Mouse (Mus musculus) neural tube, embryonic 15.5 days (tissue): ENCODE results near the gene Gm13288. TPM values are rescaled to one million over a fixed set of nuclear protein-coding genes. Genes with fewer than 3 reads are reported as not detected.
"Not testable (repeated sequence)": the region's sequence is repeated elsewhere in the genome, so short reads cannot be mapped to it uniquely, and the experiment has no call there.

Source experiments
- ATAC-seq: fragments of 200-750 bp; cut with Nextera tagmentation; 2 replicates; pipeline ENCODE4 v1.8.0; 2017; ENCODE audit warnings: mild to moderate bottlenecking, moderate TSS enrichment, moderate library complexity; ENCODE audit not compliant: low FRiP score
- H3K27ac ChIP-seq: fragments of 300-500 bp; sonication (generic); replicated peaks from 2 replicates; pipeline ENCODE4 v1.5.1; 2015; ENCODE audit warnings: mild to moderate bottlenecking, inconsistent platforms
- H3K27me3 ChIP-seq: fragments of 300-500 bp; sonication (generic); replicated peaks from 2 replicates; pipeline ENCODE4 v1.6.1; 2015; ENCODE audit warnings: inconsistent platforms
- H3K36me3 ChIP-seq: fragments of 300-500 bp; sonication (generic); 2 replicates; pipeline ENCODE4 v1.6.1; 2015; ENCODE audit warnings: inconsistent platforms
- H3K4me1 ChIP-seq: fragments of 300-500 bp; sonication (generic); 2 replicates; pipeline ENCODE4 v1.6.1; 2015; ENCODE audit warnings: inconsistent platforms
- H3K4me2 ChIP-seq: fragments of 300-500 bp; sonication (generic); 2 replicates; pipeline ENCODE4 v1.6.1; 2015; ENCODE audit warnings: inconsistent platforms, mild to moderate bottlenecking, moderate library complexity
- H3K4me3 ChIP-seq: fragments of 300-500 bp; sonication (generic); replicated peaks from 2 replicates; pipeline ENCODE4 v1.5.1; 2015; ENCODE audit warnings: mild to moderate bottlenecking, inconsistent platforms
- H3K9ac ChIP-seq: fragments of 300-500 bp; sonication (generic); replicated peaks from 2 replicates; pipeline ENCODE4 v1.6.1; 2015; ENCODE audit warnings: mild to moderate bottlenecking, inconsistent platforms
- H3K9me3 ChIP-seq: fragments of 300-500 bp; sonication (generic); replicated peaks from 2 replicates; pipeline ENCODE4 v1.6.1; 2016; ENCODE audit warnings: inconsistent platforms
- WGBS: fragments of 180-500 bp; shearing (Covaris S2); methylation state at CpG from one replicate; pipeline ENCODE4 v1.1.7; 2015; ENCODE audit warnings: mixed read lengths; 5-methylcytosine and 5-hydroxymethylcytosine counted together
- polyA plus RNA-seq: library from polyadenylated mRNA; unstranded; fragments of >200 nt; fragmentation: Nextera tagmentation; extraction: Ambion mirVana; gene quantifications from 2 replicates; pipeline ENCODE4 v1.2.1, GENCODE M21; 2015

Gm13288 gene
- polyA plus RNA-seq, 1 experiment from 2014 or later = not detected

DNA sequence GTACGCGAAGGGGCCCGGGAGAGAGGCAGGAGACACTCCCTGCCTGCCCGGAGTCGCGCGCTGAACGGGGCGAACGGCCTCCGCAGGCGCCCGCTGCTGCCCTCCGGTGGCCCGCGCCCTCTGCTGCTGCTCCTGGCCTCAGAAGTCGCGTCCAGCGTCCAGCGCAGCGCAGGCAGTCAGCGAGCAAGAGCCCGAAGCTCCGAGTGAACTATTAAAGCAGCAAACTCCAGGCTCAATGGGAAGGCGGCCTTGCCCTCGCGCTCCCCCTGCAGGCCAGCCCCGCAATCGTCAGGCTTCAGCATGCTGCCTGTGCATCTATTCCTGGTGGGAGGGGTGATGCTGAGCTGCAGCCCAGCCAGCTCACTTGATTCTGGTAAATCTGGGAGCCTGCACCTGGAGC, 25.8 kb upstream of the Gm13288 start, which contains the start of gene Gm13272:
Gm13272 (plus strand) TSS at position 301 of the 400 bp plus-strand sequence.
- not testable (repeated sequence) for H3K9ac ChIP-seq, H3K4me1 ChIP-seq, ATAC-seq, H3K4me3 ChIP-seq, H3K36me3 ChIP-seq, H3K27ac ChIP-seq, H3K9me3 ChIP-seq, H3K4me2 ChIP-seq, H3K27me3 ChIP-seq
- no CpG with 5 or more reads among the region's 29 CpGs for WGBS

- not testable (repeated sequence) for H3K27ac ChIP-seq, H3K4me3 ChIP-seq, H3K9me3 ChIP-seq, H3K36me3 ChIP-seq, H3K4me2 ChIP-seq, H3K4me1 ChIP-seq, ATAC-seq, H3K27me3 ChIP-seq, H3K9ac ChIP-seq
- 50% methylated on average over 15 of the region's 18 CpGs for WGBS
Observed at GRCm38 (mm10) chr4:88780320-88780719, 25.0 kb upstream of the Gm13288 start.

GRCm38 (mm10) chr4:88781831-88782230, 23.5 kb upstream of the Gm13288 start, which contains the start of gene Ifnz:
Gene Ifnz, plus strand, starts transcription at chr4:88782131.
- H3K27ac ChIP-seq, H3K9ac ChIP-seq, ATAC-seq, H3K9me3 ChIP-seq, H3K36me3 ChIP-seq, H3K27me3 ChIP-seq, H3K4me1 ChIP-seq: not testable (repeated sequence)
- Histone ChIP-seq H3K4me2 (peak within 1 kb of the TSS; percentile 50), H3K4me3 (peak within 1 kb of the TSS; percentile 14; the same call in 1 of the 2 replicates)
- 32% methylated on average over 4 of the region's 7 CpGs for WGBS

GRCm38 (mm10) chr4:88782335-88782734, 23.0 kb upstream of the Gm13288 start:
- H3K9me3 ChIP-seq, H3K4me1 ChIP-seq, H3K27me3 ChIP-seq, ATAC-seq, H3K36me3 ChIP-seq, H3K27ac ChIP-seq, H3K9ac ChIP-seq: not testable (repeated sequence)
- H3K4me2 ChIP-seq = peak overlapping the region; percentile 50
- 3% methylated on average over 3 of the region's 31 CpGs for WGBS
- peak overlapping the region; percentile 14; the same call in 1 of the 2 replicates for H3K4me3 ChIP-seq

- H3K9ac ChIP-seq, ATAC-seq, H3K36me3 ChIP-seq, H3K4me2 ChIP-seq, H3K9me3 ChIP-seq, H3K4me1 ChIP-seq, H3K27ac ChIP-seq, H3K4me3 ChIP-seq, H3K27me3 ChIP-seq: not testable (repeated sequence)
- WGBS = no CpG with 5 or more reads among the region's 27 CpGs
Observed at GRCm38 (mm10) chr4:88785409-88785808, 19.9 kb upstream of the Gm13288 start, which contains the start of gene Gm13276. Gene Gm13276, plus strand, starts transcription at chr4:88785709.

GRCm38 (mm10) chr4:88788402-88788801, 16.9 kb upstream of the Gm13288 start, which contains the start of gene Gm13277:
Gene Gm13277, plus strand, starts transcription at chr4:88788632.
- H3K4me3 ChIP-seq, H3K27ac ChIP-seq, H3K36me3 ChIP-seq, H3K27me3 ChIP-seq, ATAC-seq, H3K4me1 ChIP-seq, H3K9me3 ChIP-seq, H3K4me2 ChIP-seq, H3K9ac ChIP-seq: not testable (repeated sequence)
- WGBS = 0% methylated on average over 1 of the region's 28 CpGs

GRCm38 (mm10) chr4:88791250-88791649, 14.1 kb upstream of the Gm13288 start, which contains the start of gene Gm13278:
Gene Gm13278, plus strand, starts transcription at chr4:88791550.
- H3K9ac ChIP-seq, H3K9me3 ChIP-seq, H3K27ac ChIP-seq, H3K4me2 ChIP-seq, H3K4me3 ChIP-seq, H3K4me1 ChIP-seq, H3K27me3 ChIP-seq, H3K36me3 ChIP-seq, ATAC-seq: not testable (repeated sequence)
- WGBS = no CpG with 5 or more reads among the region's 28 CpGs

DNA sequence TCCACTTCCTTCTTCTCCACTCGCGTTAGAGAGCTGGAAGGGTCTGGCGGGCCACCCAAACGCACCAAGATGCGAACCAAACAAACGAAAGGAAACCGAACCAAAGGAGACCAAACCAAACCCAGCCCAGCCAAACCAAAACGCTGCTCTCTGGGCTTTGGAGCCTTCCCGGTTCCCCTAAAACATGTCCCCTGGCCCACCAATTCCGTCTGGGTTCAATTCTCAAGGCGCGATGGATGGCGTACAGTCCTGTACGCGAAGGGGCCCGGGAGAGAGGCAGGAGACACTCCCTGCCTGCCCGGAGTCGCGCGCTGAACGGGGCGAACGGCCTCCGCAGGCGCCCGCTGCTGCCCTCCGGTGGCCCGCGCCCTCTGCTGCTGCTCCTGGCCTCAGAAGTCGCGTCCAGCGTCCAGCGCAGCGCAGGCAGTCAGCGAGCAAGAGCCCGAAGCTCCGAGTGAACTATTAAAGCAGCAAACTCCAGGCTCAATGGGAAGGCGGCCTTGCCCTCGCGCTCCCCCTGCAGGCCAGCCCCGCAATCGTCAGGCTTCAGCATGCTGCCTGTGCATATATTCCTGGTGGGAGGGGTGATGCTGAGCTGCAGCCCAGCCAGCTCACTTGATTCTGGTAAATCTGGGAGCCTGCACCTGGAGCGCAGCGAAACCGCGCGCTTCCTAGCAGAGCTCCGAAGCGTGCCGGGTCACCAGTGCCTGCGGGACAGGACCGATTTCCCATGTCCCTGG, 11.2 kb upstream of the Gm13288 start, which contains the start of gene Gm13275:
Gm13275 (plus strand) TSS at position 552 of the 740 bp plus-strand sequence.
- H3K4me1 ChIP-seq, H3K9me3 ChIP-seq, H3K4me2 ChIP-seq, H3K9ac ChIP-seq, H3K36me3 ChIP-seq, ATAC-seq, H3K27ac ChIP-seq, H3K27me3 ChIP-seq, H3K4me3 ChIP-seq: not testable (repeated sequence)
- WGBS = 0% methylated on average over 11 of the region's 52 CpGs

DNA sequence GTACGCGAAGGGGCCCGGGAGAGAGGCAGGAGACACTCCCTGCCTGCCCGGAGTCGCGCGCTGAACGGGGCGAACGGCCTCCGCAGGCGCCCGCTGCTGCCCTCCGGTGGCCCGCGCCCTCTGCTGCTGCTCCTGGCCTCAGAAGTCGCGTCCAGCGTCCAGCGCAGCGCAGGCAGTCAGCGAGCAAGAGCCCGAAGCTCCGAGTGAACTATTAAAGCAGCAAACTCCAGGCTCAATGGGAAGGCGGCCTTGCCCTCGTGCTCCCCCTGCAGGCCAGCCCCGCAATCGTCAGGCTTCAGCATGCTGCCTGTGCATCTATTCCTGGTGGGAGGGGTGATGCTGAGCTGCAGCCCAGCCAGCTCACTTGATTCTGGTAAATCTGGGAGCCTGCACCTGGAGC, 8.2 kb upstream of the Gm13288 start, which contains the start of gene Gm13279:
Gm13279 (plus strand) TSS at position 301 of the 400 bp plus-strand sequence.
- not testable (repeated sequence) for H3K4me2 ChIP-seq, H3K27ac ChIP-seq, H3K9ac ChIP-seq, H3K36me3 ChIP-seq, H3K27me3 ChIP-seq, H3K4me3 ChIP-seq, ATAC-seq, H3K9me3 ChIP-seq, H3K4me1 ChIP-seq
- WGBS = no CpG with 5 or more reads among the region's 28 CpGs

- H3K9ac ChIP-seq, H3K27me3 ChIP-seq, H3K9me3 ChIP-seq, ATAC-seq, H3K4me3 ChIP-seq, H3K27ac ChIP-seq, H3K4me1 ChIP-seq, H3K4me2 ChIP-seq, H3K36me3 ChIP-seq: not testable (repeated sequence)
- 13% methylated on average over 5 of the region's 7 CpGs for WGBS
Observed at GRCm38 (mm10) chr4:88799365-88799764, 6.0 kb upstream of the Gm13288 start, which contains the start of gene Gm13285. Gene Gm13285, plus strand, starts transcription at chr4:88799665.

DNA sequence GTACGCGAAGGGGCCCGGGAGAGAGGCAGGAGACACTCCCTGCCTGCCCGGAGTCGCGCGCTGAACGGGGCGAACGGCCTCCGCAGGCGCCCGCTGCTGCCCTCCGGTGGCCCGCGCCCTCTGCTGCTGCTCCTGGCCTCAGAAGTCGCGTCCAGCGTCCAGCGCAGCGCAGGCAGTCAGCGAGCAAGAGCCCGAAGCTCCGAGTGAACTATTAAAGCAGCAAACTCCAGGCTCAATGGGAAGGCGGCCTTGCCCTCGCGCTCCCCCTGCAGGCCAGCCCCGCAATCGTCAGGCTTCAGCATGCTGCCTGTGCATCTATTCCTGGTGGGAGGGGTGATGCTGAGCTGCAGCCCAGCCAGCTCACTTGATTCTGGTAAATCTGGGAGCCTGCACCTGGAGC, 2.4 kb upstream of the Gm13288 start, which contains the start of gene Gm13287:
Gm13287 (plus strand) TSS at position 301 of the 400 bp plus-strand sequence.
- H3K9me3 ChIP-seq, H3K4me3 ChIP-seq, H3K4me1 ChIP-seq, H3K9ac ChIP-seq, H3K36me3 ChIP-seq, H3K27me3 ChIP-seq, H3K4me2 ChIP-seq, ATAC-seq, H3K27ac ChIP-seq: not testable (repeated sequence)
- WGBS = no CpG with 5 or more reads among the region's 29 CpGs

DNA sequence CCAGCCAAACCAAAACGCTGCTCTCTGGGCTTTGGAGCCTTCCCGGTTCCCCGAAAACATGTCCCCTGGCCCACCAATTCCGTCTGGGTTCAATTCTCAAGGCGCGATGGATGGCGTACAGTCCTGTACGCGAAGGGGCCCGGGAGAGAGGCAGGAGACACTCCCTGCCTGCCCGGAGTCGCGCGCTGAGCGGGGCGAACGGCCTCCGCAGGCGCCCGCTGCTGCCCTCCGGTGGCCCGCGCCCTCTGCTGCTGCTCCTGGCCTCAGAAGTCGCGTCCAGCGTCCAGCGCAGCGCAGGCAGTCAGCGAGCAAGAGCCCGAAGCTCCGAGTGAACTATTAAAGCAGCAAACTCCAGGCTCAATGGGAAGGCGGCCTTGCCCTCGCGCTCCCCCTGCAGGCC, 430 bp downstream of the Gm13288 start:
- no CpG with 5 or more reads among the region's 34 CpGs for WGBS
- peak overlapping the region; percentile 52 for H3K4me2 ChIP-seq
- not testable (repeated sequence) for H3K4me1 ChIP-seq, H3K36me3 ChIP-seq, ATAC-seq, H3K9me3 ChIP-seq, H3K9ac ChIP-seq, H3K27ac ChIP-seq, H3K27me3 ChIP-seq
- H3K4me3 ChIP-seq = peak overlapping the region; percentile 21; the same call in 1 of the 2 replicates
